In genomic region chr6:83599060-83599550, GRCm38 (mm10) we compare ENCODE assay signal across 8 mouse cellular contexts. TPM values are rescaled to one million over a fixed set of nuclear protein-coding genes. Genes with fewer than 3 reads are reported as not detected.
DNase-seq lines count a peak whose midpoint lies in the region; ATAC-seq lines count a peak whose summit lies in the region.

No protein-coding gene starts in this region.

- no peaks in the 10 kb centered on the region for H3K27me3 ChIP-seq in heart, embryonic 10.5 days (ENCODE audit: insufficient read depth, poor library complexity, severe bottlenecking)
- peaks cover 9% of the 10 kb centered on the region; the same call in 1 of the 2 replicates for H3K27me3 ChIP-seq in embryonic facial prominence, embryonic 10.5 days (replicated peaks; ENCODE audit: low read depth, poor library complexity, severe bottlenecking)
- no peaks in the 10 kb centered on the region for H3K27me3 ChIP-seq in hindbrain, embryonic 15.5 days
- no peaks in the 10 kb centered on the region for H3K27me3 ChIP-seq in midbrain, embryonic 14.5 days (ENCODE audit: control insufficient read depth, insufficient read depth, low read length)

- H3K36me3 ChIP-seq in heart, embryonic 10.5 days = no peaks in the 10 kb centered on the region
- H3K36me3 ChIP-seq in embryonic facial prominence, embryonic 10.5 days (replicated peaks) = no peaks in the 10 kb centered on the region
- H3K36me3 ChIP-seq in hindbrain, embryonic 15.5 days = no peaks in the 10 kb centered on the region
- H3K36me3 ChIP-seq in midbrain, embryonic 14.5 days (ENCODE audit: control insufficient read depth, insufficient read depth, low read length) = no peaks in the 10 kb centered on the region

- no peaks in the 10 kb centered on the region for H3K9me3 ChIP-seq in heart, embryonic 10.5 days
- no peaks in the 10 kb centered on the region for H3K9me3 ChIP-seq in embryonic facial prominence, embryonic 10.5 days
- no peaks in the 10 kb centered on the region for H3K9me3 ChIP-seq in hindbrain, embryonic 15.5 days
- no peaks in the 10 kb centered on the region for H3K9me3 ChIP-seq in midbrain, embryonic 14.5 days (ENCODE audit: control insufficient read depth, low read length)

- no peak for ATAC-seq in hindbrain, embryonic 15.5 days (ENCODE audit: low FRiP score, low read depth)
- ATAC-seq in midbrain, embryonic 14.5 days (ENCODE audit: low FRiP score, low TSS enrichment) = 0 out of 2 replicates have a peak, but pooled peaks have one; percentile 27

- 36% methylated on average over 24 of the region's 24 CpGs for WGBS in heart, embryonic 10.5 days
- 35% methylated on average over 24 of the region's 24 CpGs for WGBS in embryonic facial prominence, embryonic 10.5 days
- WGBS in hindbrain, embryonic 15.5 days = 40% methylated on average over 24 of the region's 24 CpGs
- 36% methylated on average over 24 of the region's 24 CpGs for WGBS in midbrain, embryonic 14.5 days

- no peak overlapping the region for H3K9ac ChIP-seq in hindbrain, embryonic 15.5 days
- H3K9ac ChIP-seq in midbrain, embryonic 14.5 days (replicated peaks; ENCODE audit: low read length) = peak overlapping the region; percentile 62

- peak overlapping the region; percentile 56 for H3K4me2 ChIP-seq in hindbrain, embryonic 15.5 days
- peak overlapping the region; percentile 65 for H3K4me2 ChIP-seq in midbrain, embryonic 14.5 days (ENCODE audit: low read length)

- H3K27ac ChIP-seq in heart, embryonic 10.5 days = peak overlapping the region; percentile 85
- H3K27ac ChIP-seq in embryonic facial prominence, embryonic 10.5 days (replicated peaks) = peak overlapping the region; percentile 52
- no peak overlapping the region for H3K27ac ChIP-seq in hindbrain, embryonic 15.5 days (replicated peaks)
- peak overlapping the region; percentile 45; the same call in 1 of the 2 replicates for H3K27ac ChIP-seq in midbrain, embryonic 14.5 days (replicated peaks; ENCODE audit: low read depth, low read length)

- H3K4me1 ChIP-seq in heart, embryonic 10.5 days = peaks cover 18% of the 10 kb centered on the region
- H3K4me1 ChIP-seq in embryonic facial prominence, embryonic 10.5 days = peaks cover 5% of the 10 kb centered on the region; the same call in 1 of the 2 replicates
- H3K4me1 ChIP-seq in hindbrain, embryonic 15.5 days (replicated peaks) = no peaks in the 10 kb centered on the region
- H3K4me1 ChIP-seq in midbrain, embryonic 14.5 days (ENCODE audit: control insufficient read depth, insufficient read depth, low read length) = no peaks in the 10 kb centered on the region

- peak overlapping the region; percentile 56 for H3K4me3 ChIP-seq in heart, embryonic 10.5 days
- H3K4me3 ChIP-seq in embryonic facial prominence, embryonic 10.5 days = peak overlapping the region; percentile 55
- H3K4me3 ChIP-seq in hindbrain, embryonic 15.5 days = peak overlapping the region; percentile 34
- H3K4me3 ChIP-seq in midbrain, embryonic 14.5 days (replicated peaks; ENCODE audit: low read depth, low read length) = peak overlapping the region; percentile 33

- peak; percentile 68 for DNase-seq in heart, embryonic 10.5 days (ENCODE audit: low spot score)
- DNase-seq in heart, adult 8-10 months (ENCODE audit: low spot score) = no peak
- DNase-seq in embryonic facial prominence, embryonic 10.5 days (ENCODE audit: low spot score) = peak; percentile 27
- DNase-seq in midbrain, embryonic 14.5 days = peak; percentile 53
- DNase-seq in frontal cortex, postnatal 10 days (ENCODE audit: low spot score in 2 of 2) = no peak
- DNase-seq in adrenal gland, postnatal 25 days = no peak
- DNase-seq in lung, postnatal 14 days = no peak

RNA-seq across cellular contexts. Expression of gene Stambp, which starts 26.6 kb away (rescaled TPM):
- 23.3 and 23.5 TPM in 2 replicates for polyA plus RNA-seq in heart, embryonic 10.5 days (2016; fragmentation: Nextera tagmentation; extraction: Ambion mirVana)
- total RNA-seq in heart, adult 8-10 months (2022) = 10 to 100 TPM; 11.4 to 14.9 (median 12.9) TPM
- polyA plus RNA-seq in embryonic facial prominence, embryonic 10.5 days (2016; fragmentation: Nextera tagmentation; extraction: Ambion mirVana) = 14.6 and 16.6 TPM in 2 replicates
- polyA plus RNA-seq in hindbrain, embryonic 15.5 days (2015; fragmentation: Nextera tagmentation; extraction: Ambion mirVana) = 55.4 and 62.9 TPM in 2 replicates
- 63.6 and 64.4 TPM in 2 replicates for polyA plus RNA-seq in midbrain, embryonic 14.5 days (2014; fragmentation: Nextera tagmentation; extraction: Ambion mirVana)
- 28.9 and 31.1 TPM in 2 replicates for total RNA-seq in adrenal gland, postnatal 25 days (2021)

RNA-seq across cellular contexts. Expression of gene Clec4f, which starts 56.9 kb away (rescaled TPM):
- polyA plus RNA-seq in heart, embryonic 10.5 days (2016; fragmentation: Nextera tagmentation; extraction: Ambion mirVana) = not detected in 2 replicates
- under 1 TPM; 0.25 to 0.57 (median 0.47) TPM for total RNA-seq in heart, adult 8-10 months (2022)
- polyA plus RNA-seq in embryonic facial prominence, embryonic 10.5 days (2016; fragmentation: Nextera tagmentation; extraction: Ambion mirVana) = not detected in 2 replicates
- polyA plus RNA-seq in hindbrain, embryonic 15.5 days (2015; fragmentation: Nextera tagmentation; extraction: Ambion mirVana) = 0.09 TPM in 1 of 2 replicates, not detected in the other
- 0.25 TPM in 1 of 2 replicates, not detected in the other for polyA plus RNA-seq in midbrain, embryonic 14.5 days (2014; fragmentation: Nextera tagmentation; extraction: Ambion mirVana)
- not detected in 2 replicates for total RNA-seq in adrenal gland, postnatal 25 days (2021)

Comparison
In these comparisons a context has a peak if more than half of its experiments do, and no peak if none do; other contexts are left out.
1. DNase-seq: peak in heart, embryonic 10.5 days (single experiment), embryonic facial prominence, embryonic 10.5 days (single experiment) and midbrain, embryonic 14.5 days (single experiment); none in heart, adult 8-10 months (single experiment), frontal cortex, postnatal 10 days (0 of 2), adrenal gland, postnatal 25 days (single experiment) and lung, postnatal 14 days (single experiment).
2. Peak in every context shown above with its lines, with median percentiles within 50 percentile points of each other: H3K4me3 ChIP-seq.